Mouse (Mus musculus) testis, adult 2 months (tissue): ENCODE measurements around the gene Car12.

Source experiments
- CTCF ChIP-seq: fragments of 200-500 bp; IDR thresholded peaks from 2 replicates; pipeline ENCODE4 v1.5.1; 2012; ENCODE audit warnings: low read depth, mild to moderate bottlenecking, inconsistent platforms, low read length, moderate library complexity; ENCODE audit not compliant: control insufficient read depth, insufficient read depth, insufficient replicate concordance
- POLR2A ChIP-seq: fragments of 200-500 bp; IDR thresholded peaks from 2 replicates; pipeline ENCODE4 v1.6.1; 2012; ENCODE audit warnings: low read depth, mild to moderate bottlenecking, inconsistent platforms, low read length, moderate library complexity; ENCODE audit not compliant: control insufficient read depth

DNA sequence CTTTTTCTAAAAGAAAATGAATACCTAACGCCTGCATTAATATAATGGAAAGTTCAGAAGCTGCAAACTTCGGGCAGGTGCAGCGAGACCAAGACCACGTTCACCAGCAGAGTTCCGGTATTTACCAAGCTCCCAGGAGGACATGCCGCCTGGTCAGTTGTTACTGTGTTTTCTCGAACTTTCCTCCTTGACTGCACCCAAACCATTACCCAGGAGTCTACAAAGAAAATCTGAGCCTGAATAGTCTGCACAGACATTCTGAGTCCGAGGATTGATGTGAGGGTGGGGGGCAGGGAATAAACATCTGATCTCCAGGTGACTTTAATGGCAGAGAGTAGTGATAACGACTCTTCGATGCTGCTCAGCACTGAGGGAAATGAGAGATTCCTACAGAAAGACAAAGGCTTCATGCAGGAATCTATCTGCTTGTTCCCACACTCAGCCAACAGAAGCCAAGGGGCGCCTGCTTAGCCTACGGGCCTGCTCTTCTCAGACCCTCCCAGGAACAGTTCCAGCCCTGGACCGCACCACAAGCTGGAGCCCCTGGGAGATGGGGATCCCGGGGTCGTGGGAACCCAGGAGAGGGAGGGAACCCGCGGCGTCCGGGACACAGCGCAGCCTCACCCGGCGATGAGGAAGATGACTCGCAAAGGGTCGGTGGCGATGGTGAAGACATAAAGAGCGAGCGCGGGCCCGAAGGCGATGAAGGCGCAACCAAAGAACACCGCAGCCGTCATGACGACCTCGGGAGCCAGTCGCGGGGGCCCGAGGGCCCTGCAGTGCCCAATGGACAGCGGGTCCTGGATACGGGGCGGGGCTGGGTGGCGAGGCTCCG is 81.4 kb downstream of the Car12 start:
- no peak for TF ChIP-seq CTCF
- no peak; the same call in 1 of the 2 replicates for TF ChIP-seq POLR2A
